Mouse (Mus musculus): Measurements from ENCODE around the gene Lix1.

DNA sequence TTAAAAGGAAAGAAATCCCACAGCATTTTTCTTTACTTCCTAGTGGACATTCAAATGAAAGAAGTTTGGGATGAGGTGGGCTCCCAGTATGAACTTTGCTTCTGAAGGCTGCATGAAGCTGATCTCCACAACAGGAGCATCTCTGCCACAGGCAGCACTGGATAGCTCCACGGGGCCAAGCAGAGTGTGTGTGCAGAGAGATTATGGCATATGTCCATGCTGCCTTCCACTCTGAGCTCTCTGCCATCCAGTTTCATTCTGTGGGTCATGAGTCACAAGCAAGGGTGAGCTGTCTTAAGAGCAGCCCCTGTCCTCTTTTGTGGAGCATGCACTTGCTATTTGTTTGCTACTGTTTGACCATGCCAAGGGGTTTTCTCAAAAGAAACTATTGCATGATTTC lies 3.1 kb downstream of the Lix1 start:
- TF ChIP-seq EP300 (IDR thresholded peaks at IDR 0.05) (no peak), CTCF (IDR thresholded peaks at IDR 0.05) (no peak)

Measured in lung, postnatal 0 days (tissue).